Mouse (Mus musculus) stomach, postnatal 0 days (tissue): ENCODE data around the gene Agpat2. TPM values are rescaled to one million over a fixed set of nuclear protein-coding genes. Genes with fewer than 3 reads are reported as not detected.

Experiments used
- ATAC-seq: fragments of 200-750 bp; cut with Nextera tagmentation; 2 replicates; pipeline ENCODE4 v1.8.0; 2017; ENCODE audit not compliant: low FRiP score, low TSS enrichment
- DNase-seq: peaks from one replicate; pipeline ENCODE4 v3.0.0-alpha.2; 2016; ENCODE audit warnings: low spot score
- H3K27ac ChIP-seq: fragments of 300-500 bp; sonication (generic); replicated peaks from 2 replicates; pipeline ENCODE4 v1.5.1; 2014; ENCODE audit warnings: mild to moderate bottlenecking, control low read depth
- H3K27me3 ChIP-seq: fragments of 300-500 bp; sonication (generic); 2 replicates; pipeline ENCODE4 v1.6.1; 2014; ENCODE audit warnings: low read length; ENCODE audit not compliant: control insufficient read depth, insufficient read depth
- H3K36me3 ChIP-seq: fragments of 300-500 bp; sonication (generic); 2 replicates; pipeline ENCODE4 v1.6.1; 2014; ENCODE audit warnings: low read length, mixed read lengths; ENCODE audit not compliant: control insufficient read depth, insufficient read depth
- H3K4me1 ChIP-seq: fragments of 300-500 bp; sonication (generic); replicated peaks from 2 replicates; pipeline ENCODE4 v1.6.1; 2014; ENCODE audit warnings: antibody characterized with exemption; ENCODE audit not compliant: control insufficient read depth, insufficient read depth
- H3K4me2 ChIP-seq: fragments of 300-500 bp; sonication (generic); replicated peaks from 2 replicates; pipeline ENCODE4 v1.6.1; 2014; ENCODE audit warnings: low read depth, mild to moderate bottlenecking, control low read depth, moderate library complexity
- H3K4me3 ChIP-seq: fragments of 300-500 bp; sonication (generic); 2 replicates; pipeline ENCODE4 v1.5.1; 2014; ENCODE audit warnings: low read depth, low read length, control low read depth
- H3K9ac ChIP-seq: fragments of 300-500 bp; sonication (generic); 2 replicates; pipeline ENCODE4 v1.6.1; 2014; ENCODE audit warnings: mild to moderate bottlenecking, low read length, control low read depth, mixed read lengths
- H3K9me3 ChIP-seq: fragments of 300-500 bp; sonication (generic); 2 replicates; pipeline ENCODE4 v1.6.1; 2016; ENCODE audit warnings: low read length; ENCODE audit not compliant: control insufficient read depth
- CTCF ChIP-seq: IDR thresholded peaks from 2 replicates; pipeline ENCODE4 v1.5.1; 2016; ENCODE audit warnings: antibody characterized with exemption, low read depth, mild to moderate bottlenecking, moderate library complexity
- EP300 ChIP-seq: optimal IDR thresholded peaks from 2 replicates; pipeline ENCODE3; 2016; ENCODE audit warnings: antibody characterized with exemption
- WGBS: fragments of 180-500 bp; shearing (Covaris S2); extraction: QIAGEN DNeasy Blood & Tissue Kit; methylation state at CpG from one replicate; pipeline ENCODE4 v1.1.7; 2014; 5-methylcytosine and 5-hydroxymethylcytosine counted together
- polyA plus RNA-seq: library from polyadenylated mRNA; unstranded; fragments of >200 nt; fragmentation: Nextera tagmentation; extraction: Ambion mirVana; gene quantifications from 2 replicates; pipeline ENCODE4 v1.2.1, GENCODE M21; 2015

Gene Agpat2
- polyA plus RNA-seq, 1 experiment from 2014 or later, result 109 TPM

DNA sequence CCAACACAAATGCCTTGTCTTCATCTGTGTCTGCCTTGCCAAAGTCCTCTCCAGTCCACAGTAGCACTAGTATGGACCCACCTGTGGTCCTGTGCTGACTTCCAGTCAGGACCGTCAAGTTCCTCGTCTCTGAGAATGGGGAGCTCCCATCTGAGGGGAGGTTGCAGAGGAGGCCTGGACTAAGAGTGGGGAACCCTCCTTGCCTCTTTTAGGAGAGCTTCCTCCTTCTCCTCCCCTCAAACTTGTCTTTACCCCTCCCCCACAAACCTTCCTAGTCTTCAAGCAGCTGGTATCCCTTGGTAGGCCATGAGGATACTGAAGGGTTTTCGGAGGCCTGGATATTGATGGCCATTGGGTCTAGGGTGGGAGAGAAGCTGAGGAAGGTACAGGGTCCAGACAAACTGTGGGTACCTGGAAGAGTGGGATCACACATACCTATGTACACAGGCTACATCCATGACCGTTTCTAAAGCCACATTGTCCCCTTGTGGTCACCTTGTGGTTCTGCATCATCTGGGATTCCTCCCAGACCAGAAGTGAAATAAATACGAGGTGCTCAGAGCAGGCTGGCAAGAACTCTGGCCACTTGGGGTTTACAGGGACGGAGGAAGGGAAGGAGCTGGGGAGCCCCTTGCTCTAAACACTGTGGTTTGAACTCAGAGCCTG lies 42.7 kb downstream of the Agpat2 start:
- peak; percentile 67 for ATAC-seq

DNA sequence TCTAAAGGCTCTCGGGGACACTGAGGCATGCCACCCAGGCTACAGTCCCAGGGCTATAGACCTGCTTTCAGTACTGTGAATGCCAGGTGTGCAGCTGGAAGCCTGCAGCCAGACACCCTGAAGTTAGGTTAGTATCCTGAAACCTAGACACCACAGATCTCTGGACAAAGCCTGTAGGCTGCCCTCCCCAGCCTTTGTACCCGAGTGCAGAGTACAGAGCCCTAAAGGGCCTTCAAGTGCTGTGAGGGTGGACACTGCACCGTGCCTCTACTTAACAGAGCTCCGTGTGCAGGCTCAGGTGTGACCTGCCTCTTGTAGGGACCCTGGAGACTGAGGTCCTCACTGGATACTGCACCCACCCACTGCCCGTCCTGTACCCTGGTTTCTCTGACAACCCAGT lies 43.7 kb downstream of the Agpat2 start:
- H3K9me3 ChIP-seq, result no peaks in the 10 kb centered on the region
- no peak for DNase-seq

More for the DNA sequence above, 42.7 kb downstream of the Agpat2 start:
- no peaks in the 10 kb centered on the region for H3K9me3 ChIP-seq
- H3K27ac ChIP-seq, result no peak overlapping the region
- TF ChIP-seq CTCF (peak; percentile 99), EP300 (no peak)
- H3K36me3 ChIP-seq, result no peaks in the 10 kb centered on the region
- no peak overlapping the region for H3K4me3 ChIP-seq
- H3K9ac ChIP-seq, result no peak overlapping the region
- peaks cover 5% of the 10 kb centered on the region; the same call in 1 of the 2 replicates for H3K4me1 ChIP-seq
- WGBS, result 45% methylated on average over 6 of the region's 6 CpGs
- DNase-seq, result peak; percentile 43
- no peak overlapping the region for H3K4me2 ChIP-seq
- H3K27me3 ChIP-seq, result no peaks in the 10 kb centered on the region

DNA sequence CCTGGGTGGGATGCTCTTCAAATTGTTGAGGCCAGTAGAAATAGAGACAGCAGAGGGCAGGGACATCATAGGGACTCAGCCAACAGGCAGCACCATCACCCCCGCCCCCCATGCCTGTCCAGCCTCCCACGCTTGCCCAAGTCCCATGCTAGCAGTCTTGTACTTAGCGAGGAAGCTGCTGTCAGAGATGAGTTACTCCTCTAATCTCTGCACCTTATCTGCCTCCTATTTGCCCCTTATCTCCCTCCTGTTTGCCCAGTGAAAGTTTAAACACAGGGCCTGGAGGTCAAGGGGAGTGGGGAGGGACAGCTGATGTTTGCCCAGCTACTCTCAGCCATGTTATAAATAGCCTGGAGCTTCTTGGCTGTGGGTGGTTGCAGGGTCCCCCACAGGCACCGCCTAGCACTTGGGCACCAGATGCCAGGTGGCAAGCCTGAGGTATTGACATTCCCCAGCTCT lies 47.7 kb downstream of the Agpat2 start:
- Histone ChIP-seq H3K27me3 (no peaks in the 10 kb centered on the region), H3K36me3 (no peaks in the 10 kb centered on the region), H3K4me1 (peaks cover 5% of the 10 kb centered on the region; the same call in 1 of the 2 replicates), H3K4me2 (no peak overlapping the region; the same call in 1 of the 2 replicates), H3K4me3 (no peak overlapping the region), H3K9ac (no peak overlapping the region), H3K27ac (0 out of 2 replicates have a peak overlapping the region, but pooled peaks have one; percentile 24), H3K9me3 (no peaks in the 10 kb centered on the region)
- ATAC-seq (no peak), DNase-seq (peak; percentile 29)
- no peak for TF ChIP-seq EP300
- TF ChIP-seq CTCF, result no peak
- WGBS, result 40% methylated on average over 4 of the region's 4 CpGs

More for the DNA sequence above, 43.7 kb downstream of the Agpat2 start:
- no peak overlapping the region for H3K27ac ChIP-seq
- 85% methylated on average over 5 of the region's 5 CpGs for WGBS
- peaks cover 5% of the 10 kb centered on the region; the same call in 1 of the 2 replicates for H3K4me1 ChIP-seq
- ATAC-seq, result no peak
- H3K4me2 ChIP-seq, result no peak overlapping the region
- no peaks in the 10 kb centered on the region for H3K27me3 ChIP-seq
- H3K9ac ChIP-seq, result no peak overlapping the region
- H3K36me3 ChIP-seq, result no peaks in the 10 kb centered on the region
- H3K4me3 ChIP-seq, result no peak overlapping the region
- no peak for TF ChIP-seq CTCF
- TF ChIP-seq EP300, result no peak

DNA sequence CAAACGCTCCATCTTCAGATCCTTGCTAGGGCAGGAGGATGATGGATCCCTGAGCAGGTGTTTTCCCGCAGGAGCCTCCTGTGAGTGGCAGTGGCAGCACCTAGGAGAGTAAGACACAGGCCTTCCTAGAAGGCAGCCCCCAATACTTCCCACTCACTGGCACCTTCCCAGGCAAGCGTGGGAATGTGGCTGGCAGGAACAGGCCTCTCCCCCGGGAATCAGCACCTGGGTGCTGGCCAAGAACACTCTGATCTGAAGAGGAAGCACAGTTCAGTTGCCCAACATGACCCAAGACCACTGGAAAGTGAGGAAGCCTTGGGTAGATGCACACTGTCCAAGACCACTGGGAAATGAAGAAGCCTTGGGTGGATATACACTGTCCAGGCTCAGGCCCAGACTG lies 49.1 kb downstream of the Agpat2 start:
- Histone ChIP-seq H3K27me3 (no peaks in the 10 kb centered on the region), H3K9me3 (no peaks in the 10 kb centered on the region), H3K9ac (no peak overlapping the region), H3K4me3 (no peak overlapping the region), H3K4me1 (peaks cover 5% of the 10 kb centered on the region; the same call in 1 of the 2 replicates), H3K36me3 (no peaks in the 10 kb centered on the region), H3K4me2 (no peak overlapping the region), H3K27ac (no peak overlapping the region; the same call in 1 of the 2 replicates)
- peak; percentile 39 for DNase-seq
- TF ChIP-seq EP300 (no peak), CTCF (no peak)
- WGBS, result 54% methylated on average over 4 of the region's 4 CpGs
- no peak for ATAC-seq

DNA sequence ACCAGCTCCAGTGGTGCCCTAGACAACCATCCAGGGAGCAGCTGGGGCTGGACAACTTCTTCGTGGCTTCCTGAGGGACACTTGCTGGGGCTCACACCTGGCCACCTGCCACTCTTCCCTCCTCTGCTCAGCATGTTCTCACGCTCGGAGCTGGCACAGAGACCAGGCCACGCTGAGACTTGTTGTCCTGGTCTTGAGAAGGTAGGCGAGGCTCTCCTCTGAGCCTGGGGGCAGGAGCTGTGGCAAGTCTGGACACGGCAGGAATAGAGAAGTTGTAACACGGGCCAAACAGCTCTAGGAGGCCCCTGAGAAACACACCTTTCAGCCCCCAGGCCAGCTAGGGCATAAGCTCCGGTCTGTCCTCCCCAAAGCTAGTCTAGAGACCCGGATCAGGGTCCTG lies 50.3 kb downstream of the Agpat2 start:
- Histone ChIP-seq H3K27me3 (no peaks in the 10 kb centered on the region), H3K4me2 (no peak overlapping the region), H3K4me1 (peaks cover 5% of the 10 kb centered on the region; the same call in 1 of the 2 replicates), H3K9me3 (no peaks in the 10 kb centered on the region), H3K36me3 (no peaks in the 10 kb centered on the region), H3K4me3 (no peak overlapping the region), H3K9ac (no peak overlapping the region), H3K27ac (peak overlapping the region; percentile 56)
- TF ChIP-seq CTCF, result no peak
- TF ChIP-seq EP300, result peak; percentile 76
- no peak for DNase-seq
- no peak; the same call in 1 of the 2 replicates for ATAC-seq
- WGBS, result 62% methylated on average over 9 of the region's 9 CpGs

DNA sequence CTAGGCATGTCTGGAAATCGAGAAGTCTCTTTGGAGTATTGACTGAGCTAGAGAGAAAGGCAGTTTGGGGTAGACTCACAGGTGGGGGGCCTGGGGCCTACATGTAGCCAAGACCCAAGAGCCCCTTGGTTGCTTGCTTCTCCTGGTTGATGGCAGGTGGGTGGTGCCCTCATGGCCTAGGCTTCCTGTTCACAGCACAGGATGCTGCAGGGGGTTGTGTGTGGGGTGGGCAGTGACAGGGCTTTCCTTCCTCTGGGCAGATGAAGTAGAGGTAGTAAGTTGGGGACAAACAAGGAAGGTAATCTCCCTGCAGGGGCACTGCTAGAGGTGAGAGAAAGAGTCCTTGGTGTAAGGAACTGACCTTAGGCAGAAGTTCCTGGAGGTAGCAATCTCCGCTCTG lies 52.2 kb downstream of the Agpat2 start:
- Histone ChIP-seq H3K4me3 (no peak overlapping the region), H3K9me3 (no peaks in the 10 kb centered on the region), H3K27ac (peak overlapping the region; percentile 65), H3K36me3 (no peaks in the 10 kb centered on the region), H3K4me1 (peaks cover 4% of the 10 kb centered on the region; the same call in 1 of the 2 replicates), H3K9ac (no peak overlapping the region), H3K27me3 (no peaks in the 10 kb centered on the region), H3K4me2 (no peak overlapping the region)
- TF ChIP-seq CTCF, result no peak
- TF ChIP-seq EP300, result no peak
- DNase-seq, result no peak
- WGBS, result 80% methylated on average over 2 of the region's 2 CpGs
- no peak for ATAC-seq
